Mouse (Mus musculus): ENCODE measurements around the gene Mmp9.

DNA sequence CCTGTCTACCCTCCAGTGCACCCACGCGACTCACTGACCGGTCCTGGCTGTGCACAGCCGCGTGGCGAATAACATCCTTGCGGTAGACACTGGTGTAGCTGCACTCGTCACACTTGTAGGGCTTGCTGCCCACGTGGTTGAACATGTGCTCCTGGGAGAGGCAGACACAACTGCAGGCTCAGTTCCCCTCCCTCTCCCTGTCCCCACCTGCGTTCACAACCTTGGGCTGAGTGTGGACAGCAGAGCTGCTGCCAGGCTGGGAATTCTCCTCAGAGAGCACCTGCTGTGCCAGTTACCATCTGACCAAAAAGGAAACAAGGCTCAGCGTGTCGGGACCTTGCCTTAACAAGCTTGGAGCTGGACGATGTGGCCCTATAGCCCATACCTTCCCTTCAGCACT is 39.2 kb upstream of the Mmp9 start:
- no peak for TF ChIP-seq CTCF (IDR thresholded peaks at IDR 0.05; ENCODE audit: control insufficient read depth, insufficient read depth, low read length)
- TF ChIP-seq POLR2A (IDR thresholded peaks at IDR 0.05; ENCODE audit: borderline replicate concordance, control insufficient read depth, low read depth, low read length), result no peak
